Mouse (Mus musculus): ENCODE results near the gene Rpl15. TPM values are rescaled to one million over a fixed set of nuclear protein-coding genes. Genes with fewer than 3 reads are reported as not detected.

Gene Rpl15
- total RNA-seq, 1 experiment from 2014 or later = 1,684 TPM

DNA sequence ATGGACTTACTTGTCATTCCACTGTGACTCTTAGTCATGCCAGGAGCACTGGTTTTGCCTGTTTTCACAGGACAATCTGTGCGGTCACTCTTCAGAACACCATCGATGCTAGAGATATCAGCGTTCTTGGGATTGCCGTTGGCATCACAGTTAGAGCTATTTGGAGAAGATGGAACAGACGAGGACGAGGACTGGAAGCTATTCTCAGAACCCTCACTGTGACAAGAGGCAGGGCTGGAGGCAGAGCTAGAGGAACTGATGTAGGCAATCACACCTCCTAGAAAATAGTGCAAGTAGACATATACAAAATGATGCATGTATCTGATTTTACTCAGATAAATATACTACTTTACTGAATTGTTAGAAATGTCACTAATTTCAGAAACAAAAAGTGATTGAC is 49.2 kb downstream of the Rpl15 start:
- ATAC-seq (replicated peaks in 1 of 2; ENCODE audit: insufficient read depth in 1 of 2, low FRiP score in 2 of 2, low TSS enrichment in 1 of 2, low read depth in 1 of 2, poor library complexity in 2 of 2, severe bottlenecking in 2 of 2) = no peak

Other genes with a start within 250 kb of the Rpl15 start
- gene Nr1d2, start 32.3 kb downstream of the Rpl15 start, total RNA-seq (2017) = 38.9 and 42.4 TPM in 2 replicates
- 10.4 and 11.7 TPM in 2 replicates for gene Nkiras1, start 255 bp downstream of the Rpl15 start, total RNA-seq (2017)
- gene Ube2e1, start 60.5 kb upstream of the Rpl15 start, total RNA-seq (2017) = 69.7 and 85.2 TPM in 2 replicates

Data from hematopoietic stem cell, adult 5-6 weeks (primary cell).